30 mouse cellular contexts compared by ENCODE assay signal in the genomic region with DNA sequence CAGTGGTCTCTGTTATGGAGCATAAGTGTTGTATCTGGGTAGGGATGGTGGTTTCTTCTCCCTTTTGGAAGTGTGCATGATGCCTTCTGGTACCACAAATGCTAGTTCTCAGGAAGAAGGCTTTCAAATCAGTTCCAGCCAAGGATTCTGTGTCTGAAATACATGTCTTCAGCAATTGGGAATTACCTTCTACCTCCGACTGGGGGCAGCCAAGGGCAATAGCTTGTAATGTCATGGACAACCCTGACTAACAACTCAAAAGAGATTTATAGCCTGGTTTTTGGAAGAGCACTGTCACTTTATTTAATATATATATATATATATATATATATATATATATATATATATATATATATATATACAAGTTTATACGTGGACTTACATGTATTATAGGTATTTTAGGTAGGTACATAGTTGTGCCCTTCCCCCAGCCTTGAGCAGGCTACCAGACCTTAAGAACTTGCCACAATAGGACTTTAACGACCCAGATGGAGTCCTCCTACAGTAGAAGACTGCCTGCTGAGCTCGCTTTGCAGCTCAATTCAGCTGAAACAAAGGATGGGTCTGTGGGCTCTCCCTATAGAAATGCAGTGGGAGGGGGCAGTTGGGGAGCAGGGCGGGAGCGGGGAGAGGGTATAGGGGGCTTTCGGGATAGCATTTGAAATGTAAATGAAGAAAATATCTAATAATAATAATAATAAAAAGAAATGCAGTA. TPM values are rescaled to one million over a fixed set of nuclear protein-coding genes. Genes with fewer than 3 reads are reported as not detected.
"Had no signal": no experiment of that assay in that cellular context is flagged by ENCODE, and none has a peak within 500 bp of the region (broad histone marks: within the 10 kb centered on the region; RNA-seq: fewer than 3 reads in every experiment).

No protein-coding gene starts in this region.

- DNase-seq: gastrocnemius, adult 2 months; gastrocnemius, postnatal 10 days; gastrocnemius, postnatal 25 days; heart, adult 18-20 months; heart, postnatal 10 days; heart, postnatal 4 days; kidney, adult 18-20 months; kidney, adult 8-10 months; kidney, postnatal 14 days; kidney, postnatal 36 days; layer of hippocampus, adult 9-11 months; layer of hippocampus, postnatal 36 days; liver; liver, embryonic 13.5 days; liver, postnatal 0 days had no signal

- ATAC-seq: inflammation-experienced regulatory T-cells, adult 6 months; intestine, embryonic 15.5 days; intestine, postnatal 0 days; liver, postnatal 0 days had no signal

- H3K4me3 ChIP-seq: gastrocnemius, adult 2 months; heart, embryonic 10.5 days; heart, embryonic 12.5 days; hindbrain, embryonic 10.5 days; hindbrain, embryonic 12.5 days; intestine, embryonic 15.5 days; left cerebral cortex, adult 2 months; limb, embryonic 10.5 days; limb, embryonic 12.5 days; liver, embryonic 13.5 days; liver, embryonic 15.5 days had no signal

- H3K27ac ChIP-seq: gastrocnemius, adult 2 months; heart, embryonic 10.5 days; hindbrain, embryonic 10.5 days; hindbrain, embryonic 12.5 days; hindbrain, embryonic 14.5 days; intestine, embryonic 15.5 days; kidney, postnatal 0 days; left cerebral cortex, adult 2 months; limb, embryonic 10.5 days; limb, embryonic 12.5 days; liver, embryonic 13.5 days; liver, embryonic 15.5 days had no signal

- H3K27me3 ChIP-seq: heart, embryonic 12.5 days; hindbrain, embryonic 12.5 days; intestine, embryonic 15.5 days; limb, embryonic 12.5 days; liver, embryonic 13.5 days; liver, embryonic 15.5 days had no signal

- H3K4me1 ChIP-seq: heart, embryonic 10.5 days; heart, embryonic 12.5 days; hindbrain, embryonic 10.5 days; hindbrain, embryonic 12.5 days; intestine, embryonic 15.5 days; limb, embryonic 10.5 days; liver, embryonic 13.5 days; liver, embryonic 15.5 days had no signal

RNA-seq across cellular contexts. Expression of a gene that starts 12.9 kb away (rescaled TPM):
- total RNA-seq: granulocyte monocyte progenitor cell, adult 5-6 weeks; heart, postnatal 25 days had no signal
- polyA plus RNA-seq: inflammation-experienced regulatory T-cells, adult 6 months; liver, embryonic 15.5 days; liver, postnatal 0 days had no signal
